Mouse (Mus musculus): ENCODE results near the gene Ppan. TPM values are rescaled to one million over a fixed set of nuclear protein-coding genes. Genes with fewer than 3 reads are reported as not detected.

Gene Ppan
- polyA plus RNA-seq, 1 experiment from 2014 or later = 178 TPM

Small RNA genes lying within 50 kb of the gene (microRNA-seq; reads per million reads assigned to microRNA genes)
- not detected for gene Mir7081 (ENCODE audit: borderline number of aligned reads)

Other genes starting within 250 kb of the Ppan start
- gene Ubl5, start 245.3 kb upstream of the Ppan start, polyA plus RNA-seq (2014; fragmentation: Nextera tagmentation; extraction: Ambion mirVana) = 324 and 349 TPM in 2 replicates
- 8.1 and 9.1 TPM in 2 replicates for gene Fbxl12, start 243.4 kb upstream of the Ppan start, polyA plus RNA-seq (2014; fragmentation: Nextera tagmentation; extraction: Ambion mirVana)
- gene Pin1, start 236.1 kb upstream of the Ppan start, polyA plus RNA-seq (2014; fragmentation: Nextera tagmentation; extraction: Ambion mirVana) = 58.8 and 59.7 TPM in 2 replicates
- 1.2 and 1.3 TPM in 2 replicates for gene Olfm2, start 141.8 kb upstream of the Ppan start, polyA plus RNA-seq (2014; fragmentation: Nextera tagmentation; extraction: Ambion mirVana)
- gene Col5a3, start 73.1 kb upstream of the Ppan start, polyA plus RNA-seq (2014; fragmentation: Nextera tagmentation; extraction: Ambion mirVana) = 0.05 TPM in 2 replicates
- gene Rdh8, start 69.7 kb upstream of the Ppan start, polyA plus RNA-seq (2014; fragmentation: Nextera tagmentation; extraction: Ambion mirVana) = not detected in 2 replicates
- 7.1 and 8.8 TPM in 2 replicates for gene A230050P20Rik, start 19.5 kb upstream of the Ppan start, polyA plus RNA-seq (2014; fragmentation: Nextera tagmentation; extraction: Ambion mirVana)
- gene Angptl6, start 8.4 kb upstream of the Ppan start, polyA plus RNA-seq (2014; fragmentation: Nextera tagmentation; extraction: Ambion mirVana) = 9.4 TPM in 2 replicates
- gene Eif3g, start 10.4 kb downstream of the Ppan start, polyA plus RNA-seq (2014; fragmentation: Nextera tagmentation; extraction: Ambion mirVana) = 440 and 448 TPM in 2 replicates
- gene Dnmt1, start 71.7 kb downstream of the Ppan start, polyA plus RNA-seq (2014; fragmentation: Nextera tagmentation; extraction: Ambion mirVana) = 85.1 and 87.5 TPM in 2 replicates
- gene S1pr2, start 88.6 kb downstream of the Ppan start, polyA plus RNA-seq (2014; fragmentation: Nextera tagmentation; extraction: Ambion mirVana) = 15.2 and 16.8 TPM in 2 replicates
- 138 and 145 TPM in 2 replicates for gene Mrpl4, start 114.6 kb downstream of the Ppan start, polyA plus RNA-seq (2014; fragmentation: Nextera tagmentation; extraction: Ambion mirVana)
- 12.2 and 13.0 TPM in 2 replicates for gene Icam1, start 127.8 kb downstream of the Ppan start, polyA plus RNA-seq (2014; fragmentation: Nextera tagmentation; extraction: Ambion mirVana)
- gene Icam4, start 141.2 kb downstream of the Ppan start, polyA plus RNA-seq (2014; fragmentation: Nextera tagmentation; extraction: Ambion mirVana) = 146 and 147 TPM in 2 replicates
- gene Icam5, start 143.9 kb downstream of the Ppan start, polyA plus RNA-seq (2014; fragmentation: Nextera tagmentation; extraction: Ambion mirVana) = 0.37 and 0.44 TPM in 2 replicates
- 0.67 and 1.4 TPM in 2 replicates for gene Zglp1, start 178.9 kb downstream of the Ppan start, polyA plus RNA-seq (2014; fragmentation: Nextera tagmentation; extraction: Ambion mirVana)
- gene Gm49373, start 184.9 kb downstream of the Ppan start, polyA plus RNA-seq (2014; fragmentation: Nextera tagmentation; extraction: Ambion mirVana) = 0.53 and 1.4 TPM in 2 replicates
- gene Fdx1l, start 185.4 kb downstream of the Ppan start, polyA plus RNA-seq (2014; fragmentation: Nextera tagmentation; extraction: Ambion mirVana) = 74.9 and 75.1 TPM in 2 replicates
- gene Gm38431, start 203.8 kb downstream of the Ppan start, polyA plus RNA-seq (2014; fragmentation: Nextera tagmentation; extraction: Ambion mirVana) = 4.2 and 4.3 TPM in 2 replicates
- gene Raver1, start 203.8 kb downstream of the Ppan start, polyA plus RNA-seq (2014; fragmentation: Nextera tagmentation; extraction: Ambion mirVana) = 89.8 and 94.0 TPM in 2 replicates
- 11.5 and 13.8 TPM in 2 replicates for gene Tyk2, start 243.1 kb downstream of the Ppan start, polyA plus RNA-seq (2014; fragmentation: Nextera tagmentation; extraction: Ambion mirVana)